Mouse (Mus musculus) CH12.LX (cell line): Measurements from ENCODE around the gene Ppbp. TPM values are rescaled to one million over a fixed set of nuclear protein-coding genes. Genes with fewer than 3 reads are reported as not detected.
A peak's percentile ranks its signal among the peaks of the same experiment; 100 is the strongest.

Source experiments
- DNase-seq: peaks from one replicate; pipeline ENCODE4 v3.0.0-alpha.2; 2013; ENCODE audit errors: extremely low read depth
- H3K27ac ChIP-seq: 2 replicates; pipeline ENCODE4 v1.5.1; 2012; ENCODE audit warnings: low read depth, mild to moderate bottlenecking, control low read depth, moderate library complexity; ENCODE audit not compliant: insufficient read depth
- H3K27me3 ChIP-seq: replicated peaks from 2 replicates; pipeline ENCODE3; 2012; ENCODE audit warnings: inconsistent platforms
- H3K36me3 ChIP-seq, 2 experiments: replicated peaks in 1 of 2; 2 replicates each; pipeline versions ENCODE3 to v1.6.1; 2012; ENCODE audit warnings: inconsistent platforms in 1 of 2, low read length in 1 of 2, mild to moderate bottlenecking in 1 of 2, mixed read lengths in 1 of 2, moderate library complexity in 1 of 2; ENCODE audit not compliant: control insufficient read depth in 1 of 2, insufficient read depth in 1 of 2
- H3K4me1 ChIP-seq, 2 experiments: 2 replicates each; pipeline ENCODE4 v1.6.1; 2012; ENCODE audit warnings: inconsistent platforms in 1 of 2, moderate library complexity in 1 of 2; ENCODE audit not compliant: insufficient read depth in 2 of 2, control insufficient read depth in 1 of 2
- H3K4me2 ChIP-seq: 2 replicates; pipeline ENCODE4 v1.6.1; 2012; ENCODE audit warnings: low read depth, mild to moderate bottlenecking, control low read depth; ENCODE audit not compliant: poor library complexity, insufficient read depth, severe bottlenecking
- H3K4me3 ChIP-seq, 3 experiments: fragments of 150-350 bp in 1 of 3; sonication (generic) in 1 of 3; replicated peaks in 1 of 3; 2 replicates each; pipeline versions ENCODE3 to v1.5.1; 2011 to 2012; ENCODE audit warnings: low read depth in 2 of 3, low read length in 2 of 3, mild to moderate bottlenecking in 2 of 3, moderate library complexity in 2 of 3, control low read depth in 1 of 3, improper control_type of control experiment in 1 of 3, inconsistent platforms in 1 of 3, mixed read lengths in 1 of 3; ENCODE audit not compliant: poor library complexity in 1 of 3
- H3K79me2 ChIP-seq: replicated peaks from 2 replicates; pipeline ENCODE4 v1.6.1; 2012; ENCODE audit warnings: mild to moderate bottlenecking, moderate library complexity; ENCODE audit not compliant: control insufficient read depth, poor library complexity, insufficient read depth, severe bottlenecking; ENCODE audit errors: extremely low read depth
- H3K9ac ChIP-seq: 2 replicates; pipeline ENCODE4 v1.6.1; 2012; ENCODE audit warnings: low read depth, mild to moderate bottlenecking, control low read depth, moderate library complexity; ENCODE audit not compliant: insufficient read depth
- H3K9me3 ChIP-seq: replicated peaks from 2 replicates; pipeline ENCODE3; 2012; ENCODE audit warnings: low read length, inconsistent platforms, mixed read lengths
- BHLHE40 ChIP-seq: IDR thresholded peaks from 2 replicates; pipeline ENCODE4 v1.6.1; 2011; ENCODE audit warnings: mild to moderate bottlenecking, low read depth, low read length, improper control_type of control experiment
- CHD1 ChIP-seq: IDR thresholded peaks from 2 replicates; pipeline ENCODE4 v1.6.1; 2012; ENCODE audit warnings: low read depth, low read length, improper control_type of control experiment, inconsistent platforms
- CHD2 ChIP-seq: IDR thresholded peaks from 2 replicates; pipeline ENCODE4 v1.6.1; 2011; ENCODE audit warnings: low read length, improper control_type of control experiment
- CTCF ChIP-seq, 2 experiments: IDR thresholded peaks in 1 of 2; conservative IDR thresholded peaks in 1 of 2; 2 replicates each; pipeline ENCODE4 v1.5.1; 2011 to 2012; ENCODE audit warnings: low read depth in 2 of 2, low read length in 2 of 2, improper control_type of control experiment in 1 of 2, inconsistent platforms in 1 of 2, mild to moderate bottlenecking in 1 of 2, moderate library complexity in 1 of 2
- E2F4 ChIP-seq: IDR thresholded peaks from 2 replicates; pipeline ENCODE4 v1.6.1; 2011; ENCODE audit warnings: low read depth, low read length, improper control_type of control experiment; ENCODE audit not compliant: insufficient replicate concordance
- ELF1 ChIP-seq: IDR thresholded peaks from 2 replicates; pipeline ENCODE4 v1.6.1; 2014; ENCODE audit warnings: low read depth, mild to moderate bottlenecking, inconsistent platforms, low read length, improper control_type of control experiment
- EP300 ChIP-seq: IDR thresholded peaks from 2 replicates; pipeline ENCODE4 v1.6.1; 2011; ENCODE audit warnings: low read length, improper control_type of control experiment
- ETS1 ChIP-seq: conservative IDR thresholded peaks from 2 replicates; pipeline ENCODE4 v1.6.1; 2012; ENCODE audit warnings: low read depth, mild to moderate bottlenecking, inconsistent platforms, low read length, improper control_type of control experiment, moderate library complexity
- GABPA ChIP-seq: IDR thresholded peaks from 2 replicates; pipeline ENCODE4 v1.6.1; 2012; ENCODE audit warnings: low read depth, low read length, improper control_type of control experiment, inconsistent platforms; ENCODE audit not compliant: insufficient replicate concordance
- HCFC1 ChIP-seq: IDR thresholded peaks from 2 replicates; pipeline ENCODE4 v1.6.1; 2012; ENCODE audit warnings: low read depth, mild to moderate bottlenecking, inconsistent platforms, low read length, improper control_type of control experiment
- JUN ChIP-seq: IDR thresholded peaks from 2 replicates; pipeline ENCODE4 v1.6.1; 2011; ENCODE audit warnings: low read depth, mild to moderate bottlenecking, low read length, improper control_type of control experiment, moderate library complexity; ENCODE audit not compliant: insufficient read depth
- JUND ChIP-seq: conservative IDR thresholded peaks from 2 replicates; pipeline ENCODE4 v1.6.1; 2011; ENCODE audit warnings: low read depth, low read length, improper control_type of control experiment
- MAFK ChIP-seq: IDR thresholded peaks from 2 replicates; pipeline ENCODE4 v1.6.1; 2011; ENCODE audit warnings: low read length, improper control_type of control experiment; ENCODE audit not compliant: insufficient replicate concordance
- MAZ ChIP-seq: IDR thresholded peaks from 2 replicates; pipeline ENCODE4 v1.6.1; 2012; ENCODE audit warnings: low read depth, mild to moderate bottlenecking, inconsistent platforms, low read length, improper control_type of control experiment, moderate library complexity
- MEF2A ChIP-seq: IDR thresholded peaks from 2 replicates; pipeline ENCODE4 v1.6.1; 2014; ENCODE audit warnings: low read depth, mild to moderate bottlenecking, inconsistent platforms, low read length, improper control_type of control experiment, borderline replicate concordance
- MYC ChIP-seq: IDR thresholded peaks from 2 replicates; pipeline ENCODE4 v1.6.1; 2011; ENCODE audit warnings: low read depth, mild to moderate bottlenecking, improper control_type of control experiment, low read length
- NELFE ChIP-seq: IDR thresholded peaks from 2 replicates; pipeline ENCODE4 v1.6.1; 2011; ENCODE audit warnings: low read depth, low read length, improper control_type of control experiment
- NRF1 ChIP-seq: IDR thresholded peaks from 2 replicates; pipeline ENCODE4 v1.6.1; 2014; ENCODE audit warnings: low read depth, mild to moderate bottlenecking, inconsistent platforms, low read length, improper control_type of control experiment, moderate library complexity
- POLR2A ChIP-seq: IDR thresholded peaks from 2 replicates; pipeline ENCODE4 v1.6.1; 2011; ENCODE audit warnings: low read depth, mild to moderate bottlenecking, improper control_type of control experiment, low read length
- POLR2AphosphoS2 ChIP-seq: IDR thresholded peaks from 2 replicates; pipeline ENCODE4 v1.6.1; 2011; ENCODE audit warnings: low read depth, low read length, improper control_type of control experiment
- RAD21 ChIP-seq: IDR thresholded peaks from 2 replicates; pipeline ENCODE4 v1.6.1; 2011; ENCODE audit warnings: low read depth, mild to moderate bottlenecking, low read length, improper control_type of control experiment, moderate library complexity
- RCOR1 ChIP-seq: conservative IDR thresholded peaks from 2 replicates; pipeline ENCODE4 v1.6.1; 2012; ENCODE audit warnings: low read depth, mild to moderate bottlenecking, inconsistent platforms, low read length, improper control_type of control experiment
- SIN3A ChIP-seq: IDR thresholded peaks from 2 replicates; pipeline ENCODE4 v1.6.1; 2012; ENCODE audit warnings: low read length, improper control_type of control experiment, inconsistent platforms
- SMC3 ChIP-seq: IDR thresholded peaks from 2 replicates; pipeline ENCODE4 v1.6.1; 2011; ENCODE audit warnings: low read depth, low read length, improper control_type of control experiment
- TBP ChIP-seq: conservative IDR thresholded peaks from 2 replicates; pipeline ENCODE4 v1.6.1; 2011; ENCODE audit warnings: low read depth, low read length, improper control_type of control experiment
- TCF12 ChIP-seq: IDR thresholded peaks from 2 replicates; pipeline ENCODE4 v1.6.1; 2014; ENCODE audit warnings: low read depth, mild to moderate bottlenecking, inconsistent platforms, low read length, improper control_type of control experiment
- UBTF ChIP-seq: IDR thresholded peaks from 2 replicates; pipeline ENCODE4 v1.6.1; 2012; ENCODE audit warnings: low read depth, mild to moderate bottlenecking, inconsistent platforms, low read length, improper control_type of control experiment, moderate library complexity
- USF1 ChIP-seq: IDR thresholded peaks from 2 replicates; pipeline ENCODE4 v1.6.1; 2014; ENCODE audit warnings: low read depth, mild to moderate bottlenecking, inconsistent platforms, low read length, improper control_type of control experiment
- ZMIZ1 ChIP-seq: IDR thresholded peaks from 2 replicates; pipeline ENCODE4 v1.6.1; 2012; ENCODE audit warnings: low read depth, mild to moderate bottlenecking, inconsistent platforms, low read length, improper control_type of control experiment
- dilution Hi-C: fragments of 300-500 bp; cut with MboI; formaldehyde crosslinking; loops from 2 replicates; pipeline ENCODE4 v1.14.3; 2020; ENCODE audit warnings: low sequenced_read_pairs; ENCODE audit not compliant: extremely low pct_unique_long_range_greater_than_20kb, extremely low pct_ligation_motif_present
- in situ Hi-C: fragments of 300-500 bp; cut with MboI; formaldehyde crosslinking; loops from 3 replicates; pipeline ENCODE4 v1.14.3; 2019; ENCODE audit warnings: low sequenced_read_pairs, low pct_ligation_motif_present, low pct_unique_long_range_greater_than_20kb, mixed read lengths
- polyA plus RNA-seq: library from polyadenylated mRNA; unstranded; fragments of >175 nt; gene quantifications from 2 replicates; pipeline ENCODE4 v1.2.1, GENCODE M21; 2012; ENCODE audit warnings: low read depth; ENCODE audit not compliant: insufficient read length
- total RNA-seq, 2 experiments: library from RNA; depleted of rRNA; stranded (reverse); fragments of 300-350 nt in 1 of 2; fragments of >200 nt in 1 of 2; gene quantifications; 2 replicates each; pipeline ENCODE4 v1.2.3; 2012 to 2014

The Ppbp gene
- total and polyA plus RNA-seq, 3 experiments = not detected

GRCm38 (mm10) chr5:90785659-90786588 lies 17.6 kb downstream of the Ppbp start, which contains the start of gene Cxcl3:
TSS of gene Cxcl3 (plus strand) at chr5:90786103.
- TF ChIP-seq MEF2A (no peak), NELFE (no peak), RAD21 (peak; percentile 60), HCFC1 (no peak), CTCF (conservative IDR thresholded peaks at IDR 0.05 in 1 of 2, IDR thresholded peaks at IDR 0.05 in 1 of 2; ENCODE audit: low read depth in 2 of 2, low read length in 2 of 2) (peak in 1 of 2 experiments; percentile 70; a peak in 2 of 4 replicates), NRF1 (no peak), SIN3A (no peak), RCOR1 (no peak), E2F4 (no peak), MAFK (no peak), TCF12 (no peak), SMC3 (peak; percentile 78), POLR2AphosphoS2 (no peak), CHD2 (no peak)
- dilution Hi-C loops = no loop called here
- no peak within 1 kb of the TSS for H3K27ac ChIP-seq
- no peak within 1 kb of the TSS for H3K4me3 ChIP-seq
- in situ Hi-C loops = loop anchor here (5.0 kb wide), 1 partner anchor 124 kb away; no protein-coding TSS in a partner anchor
- no peaks in the 10 kb centered on the region for H3K9me3 ChIP-seq
- H3K79me2 ChIP-seq = no peaks in the 10 kb centered on the region
- peaks cover 0 to 4% of the 10 kb centered on the region in 2 experiments; a peak in 2 of 4 replicates for H3K4me1 ChIP-seq
- H3K9ac ChIP-seq = no peak within 1 kb of the TSS
- H3K36me3 ChIP-seq = no peaks in the 10 kb centered on the region
- peak within 1 kb of the TSS; percentile 71 for H3K4me2 ChIP-seq
- DNase-seq = peak; percentile 38
- H3K27me3 ChIP-seq = no peaks in the 10 kb centered on the region

- H3K79me2 ChIP-seq = no peaks in the 10 kb centered on the region
- no peaks in the 10 kb centered on the region for H3K9me3 ChIP-seq
- H3K9ac ChIP-seq = no peak overlapping the region
- no peak overlapping the region for H3K4me3 ChIP-seq
- H3K27me3 ChIP-seq = no peaks in the 10 kb centered on the region
- H3K4me1 ChIP-seq = peaks cover 0 to 4% of the 10 kb centered on the region in 2 experiments; a peak in 2 of 4 replicates
- peak; percentile 40 for DNase-seq
- H3K4me2 ChIP-seq = no peak overlapping the region
- H3K27ac ChIP-seq = no peak overlapping the region
- in situ Hi-C loops = loop anchor here (5.0 kb wide), 1 partner anchor 126 kb away; no protein-coding TSS in a partner anchor
- dilution Hi-C loops = no loop called here
- no peaks in the 10 kb centered on the region for H3K36me3 ChIP-seq
- no peak for TF ChIP-seq RCOR1
- no peak for TF ChIP-seq POLR2A
- TF ChIP-seq NRF1 = no peak
- no peak for TF ChIP-seq MYC
- TF ChIP-seq ZMIZ1 = no peak
- TF ChIP-seq MAFK = peak; percentile 87
- TF ChIP-seq NELFE = no peak
- no peak for TF ChIP-seq ELF1
- TF ChIP-seq TBP = no peak
- TF ChIP-seq UBTF = no peak
- no peak for TF ChIP-seq JUN
- TF ChIP-seq MAZ = no peak
- TF ChIP-seq CHD2 = no peak
- no peak for TF ChIP-seq GABPA
- TF ChIP-seq CHD1 = no peak
- no peak for TF ChIP-seq ETS1
- no peak for TF ChIP-seq USF1
- TF ChIP-seq POLR2AphosphoS2 = no peak
- TF ChIP-seq SMC3 = peak; percentile 74
- no peak for TF ChIP-seq JUND
- TF ChIP-seq EP300 = no peak
- TF ChIP-seq HCFC1 = no peak
- peak in 1 of 2 experiments; percentile 65; a peak in 3 of 4 replicates for TF ChIP-seq CTCF (conservative IDR thresholded peaks at IDR 0.05 in 1 of 2, IDR thresholded peaks at IDR 0.05 in 1 of 2; ENCODE audit: low read depth in 2 of 2, low read length in 2 of 2)
- no peak for TF ChIP-seq SIN3A
- TF ChIP-seq BHLHE40 = no peak
Observed at GRCm38 (mm10) chr5:90788114-90788513, 19.8 kb downstream of the Ppbp start.
